Mouse (Mus musculus) left cerebral cortex, postnatal 4 days (tissue): Measurements from ENCODE around the gene Itprid1. TPM values are rescaled to one million over a fixed set of nuclear protein-coding genes. Genes with fewer than 3 reads are reported as not detected.

Experiments used
- DNase-seq: peaks from one replicate; pipeline ENCODE4 v3.0.0-alpha.2; 2022
- intact Hi-C: fragments of 180-260 bp; cut with DNase I; formaldehyde crosslinking; loops from one replicate; pipeline ENCODE4 v1.15.1; 2025
- total RNA-seq, 2 experiments: library from RNA; stranded (reverse); gene quantifications; 2 replicates each; pipeline ENCODE4 v1.2.3; 2021

Gene Itprid1
- total RNA-seq, 2 experiments from 2014 or later = 1.3 to 1.8 TPM

GRCm38 (mm10) chr6:55879356-55879960 lies 42.8 kb downstream of the Itprid1 start:
- intact Hi-C loops = no loop called here
- no peak for DNase-seq

DNA sequence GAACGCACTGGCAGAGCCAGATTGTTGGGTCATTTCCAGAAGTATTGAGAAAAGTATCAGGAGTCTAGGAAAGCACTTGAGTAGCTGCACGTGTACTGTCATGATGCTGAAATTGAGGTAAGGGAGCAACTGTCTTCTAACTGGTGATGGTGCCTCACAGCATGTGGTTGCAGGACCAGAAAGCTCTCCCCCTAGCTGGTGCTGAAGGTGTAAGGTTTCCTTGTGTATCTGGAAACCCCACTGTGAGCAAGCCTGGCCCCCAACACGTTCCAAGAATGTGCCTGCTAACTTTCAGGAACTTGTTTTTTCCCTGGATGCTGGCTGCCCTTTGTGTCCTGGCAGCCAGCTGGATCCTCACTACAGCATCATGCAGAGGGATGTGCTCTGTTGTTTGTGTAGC lies 44.2 kb downstream of the Itprid1 start:
- intact Hi-C loops = no loop called here
- DNase-seq = peak; percentile 10

DNA sequence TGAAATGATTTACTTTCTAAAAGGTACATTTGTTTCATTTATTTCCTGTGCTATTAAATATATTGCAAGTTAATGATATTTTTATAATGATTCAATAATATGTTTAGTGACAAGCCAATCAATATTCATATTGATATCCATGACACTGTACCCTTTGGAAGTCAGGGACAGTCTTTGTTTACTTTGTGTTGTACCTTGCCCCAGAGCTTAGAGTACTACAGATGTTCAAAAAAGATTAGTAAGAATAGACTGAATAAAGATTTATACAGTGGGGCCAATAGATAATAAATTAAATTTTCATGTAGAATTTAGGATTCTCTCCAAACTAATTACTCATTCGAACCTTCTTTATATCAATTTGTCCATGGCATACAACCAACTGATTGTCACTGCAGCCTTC lies 50.9 kb downstream of the Itprid1 start:
- no peak for DNase-seq
- intact Hi-C loops = no loop called here

DNA sequence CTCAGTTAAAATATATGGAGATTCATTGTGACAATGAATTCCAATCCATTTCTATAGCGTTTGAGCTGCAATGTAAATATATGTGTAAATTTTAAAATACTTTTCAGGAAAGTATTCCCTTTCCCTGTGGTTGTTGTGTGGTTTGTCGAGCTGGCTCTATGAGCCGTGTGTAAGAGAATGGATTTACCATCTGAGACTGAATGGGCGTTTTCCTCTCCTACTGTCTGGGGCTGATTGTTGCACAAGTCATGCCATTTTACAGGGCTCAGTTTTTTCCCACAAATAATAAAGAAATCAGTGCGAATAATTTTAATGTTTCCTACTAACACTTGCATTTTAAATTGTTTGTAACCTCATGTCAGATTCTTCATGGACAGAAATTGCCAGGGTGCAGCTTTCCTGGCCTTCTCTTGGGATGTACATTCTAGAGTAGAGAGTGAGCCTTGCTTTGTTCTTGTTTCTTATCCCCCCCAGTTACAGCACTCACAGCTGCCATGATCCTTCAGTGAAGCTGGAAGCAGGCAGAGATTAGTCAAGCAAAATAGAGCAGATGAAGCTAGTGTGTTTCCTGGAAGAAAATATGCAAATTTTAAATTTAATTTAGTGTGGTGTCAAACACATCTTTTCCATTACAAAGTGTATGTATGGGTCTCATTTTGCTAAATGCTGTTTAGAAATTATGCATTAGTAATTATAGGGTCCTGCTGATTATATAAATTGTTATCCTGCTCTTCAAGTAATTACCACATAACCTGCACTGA lies 65.1 kb downstream of the Itprid1 start:
- DNase-seq = no peak
- intact Hi-C loops = no loop called here

- intact Hi-C loops = no loop called here
- DNase-seq = no peak
These were observed 65.6 kb downstream of the Itprid1 start for GRCm38 (mm10) chr6:55902329-55902605.

DNA sequence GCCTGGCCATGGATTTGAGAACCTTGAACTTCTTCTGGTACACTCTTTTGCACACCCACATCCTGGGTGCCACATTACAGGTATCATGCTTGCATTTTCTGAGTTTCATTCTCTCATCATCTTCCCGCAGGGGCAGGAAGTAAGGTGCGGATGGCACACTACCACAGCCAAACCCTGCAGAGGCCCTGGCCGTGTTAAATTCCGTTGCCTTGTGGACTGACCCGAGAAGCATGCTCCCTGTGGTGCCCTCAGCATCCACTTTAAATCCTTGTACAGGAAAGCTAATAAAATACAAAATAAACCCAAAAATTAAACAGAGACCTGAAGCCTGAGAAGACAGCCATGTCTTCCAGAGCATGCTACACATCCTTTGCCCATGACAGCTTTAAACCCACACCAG lies 82.5 kb downstream of the Itprid1 start:
- peak; percentile 4 for DNase-seq
- intact Hi-C loops = no loop called here

- intact Hi-C loops = loop anchor here (10.0 kb wide), 1 partner anchor 86 kb away; the partner anchor contains the start of gene Itprid1
- peak; percentile 35 for DNase-seq
These were observed 83.6 kb downstream of the Itprid1 start for GRCm38 (mm10) chr6:55920282-55920720.

DNA sequence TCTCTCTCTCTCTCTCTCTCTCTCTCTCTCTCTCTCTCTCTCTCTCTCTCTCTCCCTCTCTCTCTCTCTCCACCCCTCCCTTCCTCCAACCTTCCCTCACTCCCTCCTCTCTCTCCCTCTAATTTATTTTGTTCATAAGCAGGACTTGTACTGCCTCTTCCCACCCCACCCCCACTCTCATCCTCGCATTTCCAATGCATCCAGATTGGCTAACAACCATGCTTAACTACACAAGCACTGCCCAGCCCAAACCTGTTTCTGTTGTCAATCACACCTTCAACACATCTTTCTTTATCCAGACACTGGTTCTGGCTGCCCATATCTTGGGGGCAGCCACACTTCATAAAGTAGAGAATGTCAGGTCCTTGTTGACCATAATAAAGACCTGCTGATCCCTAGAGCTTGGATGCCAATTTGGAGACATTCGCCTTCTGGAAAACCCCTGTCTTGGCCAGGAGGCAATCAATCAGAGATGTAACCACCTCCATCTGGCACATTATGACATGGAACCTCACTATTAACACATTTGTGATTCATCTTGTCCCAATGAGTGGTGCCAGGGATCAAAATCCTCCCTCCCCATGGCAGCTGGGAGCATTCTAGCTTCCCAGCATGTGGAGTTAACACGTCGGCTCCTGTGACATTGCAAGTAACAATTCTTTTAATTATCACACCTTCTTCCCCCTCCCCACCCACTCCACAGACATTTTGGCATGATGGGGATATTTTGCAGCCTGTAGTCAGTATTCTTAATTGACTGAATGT lies 84.4 kb downstream of the Itprid1 start:
- peak; percentile 59 for DNase-seq
- intact Hi-C loops = loop anchor here (10.0 kb wide), 1 partner anchor 86 kb away; the partner anchor contains the start of gene Itprid1

DNA sequence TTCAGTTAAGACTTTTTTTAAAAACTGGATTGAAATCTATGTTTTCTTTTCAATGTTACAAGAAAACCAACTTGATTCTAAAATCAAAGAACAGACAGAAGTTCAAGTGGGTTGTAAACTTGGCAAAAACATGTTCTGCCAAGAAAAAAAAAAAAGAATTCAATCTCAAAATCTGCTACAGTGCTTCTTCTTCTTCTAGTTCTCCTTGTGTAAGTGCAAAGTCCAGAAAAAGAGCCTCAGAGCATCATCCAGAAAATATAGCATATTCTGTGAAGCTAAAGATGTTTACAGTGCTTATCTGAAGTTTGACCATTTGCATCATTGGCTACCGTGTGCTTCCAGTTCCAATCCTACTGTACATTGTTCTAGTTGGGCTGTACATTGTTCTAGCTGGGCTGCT lies 108.0 kb downstream of the Itprid1 start:
- no peak for DNase-seq
- intact Hi-C loops = no loop called here

- intact Hi-C loops = loop anchor here (2.0 to 5.0 kb wide), 3 partner anchors 268 to 432 kb away; partner anchors contain the start of gene Neurod6
- DNase-seq = peak; percentile 64
These were observed 113.8 kb downstream of the Itprid1 start for GRCm38 (mm10) chr6:55950345-55951110.

- intact Hi-C loops = loop anchor here (5.0 kb wide), 1 partner anchor 74 kb away; no protein-coding TSS in a partner anchor
- peak; percentile 18 for DNase-seq
These were observed 136.3 kb downstream of the Itprid1 start for GRCm38 (mm10) chr6:55972998-55973397.

DNA sequence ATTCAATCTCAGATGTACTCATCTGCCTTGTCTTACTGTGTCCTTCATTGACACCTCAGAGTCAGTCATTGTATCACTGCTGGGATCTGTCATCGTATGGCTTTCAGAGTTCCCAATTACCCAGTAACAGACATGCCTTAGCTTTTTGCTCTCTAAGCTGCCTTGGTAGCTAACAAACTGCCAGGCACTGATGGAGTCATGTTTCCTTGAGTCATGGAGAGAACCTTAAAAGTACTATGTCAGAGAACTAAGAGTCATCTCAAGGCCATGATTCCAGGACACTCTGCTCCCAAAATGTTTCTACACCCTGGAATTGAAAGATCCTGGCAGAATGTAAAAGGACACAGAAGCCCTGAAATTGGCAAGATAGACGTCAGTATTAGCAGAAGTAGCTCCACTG lies 143.1 kb downstream of the Itprid1 start:
- DNase-seq = no peak
- intact Hi-C loops = no loop called here

GRCm38 (mm10) chr6:56008711-56009110 lies 172.0 kb downstream of the Itprid1 start:
- intact Hi-C loops = no loop called here
- no peak for DNase-seq

DNA sequence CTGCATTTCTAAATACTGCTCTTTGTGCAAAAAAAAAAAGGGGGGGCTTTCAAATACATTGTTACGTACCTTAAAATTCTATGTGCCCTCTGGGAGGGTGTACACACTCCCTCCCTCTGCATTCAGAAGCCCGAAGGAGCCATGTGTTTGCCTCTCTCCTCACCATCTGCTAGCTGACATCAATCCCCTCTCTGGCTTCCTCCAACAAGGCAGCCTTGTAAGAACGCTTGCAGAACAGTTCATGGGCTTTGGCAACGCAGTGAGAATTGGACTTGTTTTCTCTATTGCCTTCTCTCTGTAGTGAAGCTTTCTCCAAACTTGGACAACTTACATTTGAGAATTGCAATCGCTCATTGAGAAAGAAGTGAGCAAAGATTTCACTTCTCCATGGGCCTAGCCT lies 175.7 kb downstream of the Itprid1 start:
- no peak for DNase-seq
- intact Hi-C loops = no loop called here

- DNase-seq = peak; percentile 18
- intact Hi-C loops = no loop called here
These were observed 180.7 kb downstream of the Itprid1 start, which contains the start of gene Ppp1r17 for GRCm38 (mm10) chr6:56017291-56017994. Gene Ppp1r17 (plus strand): TSS chr6:56017497.

DNA sequence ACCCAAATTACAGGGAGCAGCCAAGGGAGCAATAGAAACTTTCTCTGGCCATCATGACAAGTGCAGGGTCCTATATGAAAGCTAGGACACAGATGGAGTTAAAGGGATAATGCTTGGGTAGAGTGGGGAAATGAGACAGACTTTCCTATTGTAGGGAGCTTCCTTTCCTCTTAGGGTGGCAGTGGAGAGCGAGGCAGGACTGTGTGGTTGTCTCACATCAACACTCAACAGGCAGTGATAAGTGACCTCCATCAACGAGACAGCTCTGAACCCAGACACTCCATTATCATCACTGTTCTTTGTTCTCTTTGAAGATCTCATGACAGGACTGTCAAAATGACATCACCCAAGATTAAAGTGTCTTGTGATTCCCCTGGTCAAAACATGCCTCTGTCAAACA lies 182.9 kb downstream of the Itprid1 start:
- DNase-seq = no peak
- intact Hi-C loops = no loop called here

GRCm38 (mm10) chr6:56025533-56025932 lies 188.8 kb downstream of the Itprid1 start:
- peak; percentile 32 for DNase-seq
- intact Hi-C loops = no loop called here

GRCm38 (mm10) chr6:56027318-56027717 lies 190.6 kb downstream of the Itprid1 start:
- intact Hi-C loops = no loop called here
- peak; percentile 30 for DNase-seq

- peak; percentile 14 for DNase-seq
- intact Hi-C loops = no loop called here
These were observed 191.3 kb downstream of the Itprid1 start for GRCm38 (mm10) chr6:56027966-56028365.
